Mouse (Mus musculus) lung, embryonic 14.5 days (tissue): ENCODE results near the gene Olfr432. TPM values are rescaled to one million over a fixed set of nuclear protein-coding genes. Genes with fewer than 3 reads are reported as not detected.
"Not testable (repeated sequence)": the region's sequence is repeated elsewhere in the genome, so short reads cannot be mapped to it uniquely, and the experiment has no call there.

Source experiments
- ATAC-seq: fragments of 200-750 bp; cut with Nextera tagmentation; 2 replicates; pipeline ENCODE4 v1.8.0; 2017; ENCODE audit warnings: mild to moderate bottlenecking, moderate TSS enrichment, moderate library complexity; ENCODE audit not compliant: insufficient read depth
- DNase-seq: peaks from one replicate; pipeline ENCODE4 v3.0.0-alpha.2; 2015
- H3K27ac ChIP-seq: fragments of 300-500 bp; sonication (generic); 2 replicates; pipeline ENCODE4 v1.5.1; 2014; ENCODE audit warnings: low read depth, mild to moderate bottlenecking, moderate library complexity
- H3K27me3 ChIP-seq: fragments of 300-500 bp; sonication (generic); 2 replicates; pipeline ENCODE4 v1.6.1; 2014; ENCODE audit warnings: low read length, control low read depth; ENCODE audit not compliant: insufficient read depth
- H3K36me3 ChIP-seq: fragments of 300-500 bp; sonication (generic); 2 replicates; pipeline ENCODE4 v1.6.1; 2014; ENCODE audit warnings: control low read depth; ENCODE audit not compliant: insufficient read depth
- H3K4me1 ChIP-seq: fragments of 300-500 bp; sonication (generic); 2 replicates; pipeline ENCODE4 v1.6.1; 2014; ENCODE audit warnings: antibody characterized with exemption, control low read depth; ENCODE audit not compliant: insufficient read depth
- H3K4me2 ChIP-seq: fragments of 300-500 bp; sonication (generic); 2 replicates; pipeline ENCODE4 v1.6.1; 2014; ENCODE audit warnings: mild to moderate bottlenecking
- H3K4me3 ChIP-seq: fragments of 300-500 bp; sonication (generic); 2 replicates; pipeline ENCODE4 v1.5.1; 2014; ENCODE audit warnings: low read depth, low read length
- H3K9ac ChIP-seq: fragments of 300-500 bp; sonication (generic); 2 replicates; pipeline ENCODE4 v1.6.1; 2014
- H3K9me3 ChIP-seq: fragments of 300-500 bp; sonication (generic); 2 replicates; pipeline ENCODE4 v1.6.1; 2016; ENCODE audit warnings: low read depth, low read length, control low read depth
- CTCF ChIP-seq: IDR thresholded peaks from 2 replicates; pipeline ENCODE4 v1.5.1; 2016; ENCODE audit warnings: antibody characterized with exemption, low read depth
- WGBS: fragments of 180-500 bp; shearing (Covaris S2); extraction: QIAGEN DNeasy Blood & Tissue Kit; methylation state at CpG from one replicate; pipeline ENCODE4 v1.1.7; 2014; 5-methylcytosine and 5-hydroxymethylcytosine counted together
- polyA plus RNA-seq: library from polyadenylated mRNA; unstranded; fragments of >200 nt; fragmentation: Nextera tagmentation; extraction: Ambion mirVana; gene quantifications from 2 replicates; pipeline ENCODE4 v1.2.1, GENCODE M21; 2014

Gene Olfr432
- polyA plus RNA-seq, 1 experiment from 2014 or later = not detected

DNA sequence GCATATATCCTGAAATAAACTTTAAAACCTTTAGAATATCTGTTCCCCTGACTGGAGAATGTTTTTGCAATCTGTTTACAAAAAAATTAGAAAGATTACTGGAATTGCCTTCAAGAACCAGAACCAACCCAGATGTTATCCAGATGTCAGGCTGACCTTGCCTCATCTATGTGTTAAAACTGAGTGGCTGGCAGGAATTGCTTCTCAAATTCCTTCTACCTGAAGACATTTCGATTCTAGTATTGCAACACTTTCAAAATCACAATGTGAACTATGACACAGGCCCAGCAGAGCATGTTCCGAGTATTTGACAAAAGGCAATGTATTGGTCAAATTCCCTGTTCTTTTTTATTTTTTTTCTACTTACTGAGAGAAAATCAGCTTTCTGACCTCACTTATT, 4.6 kb upstream of the Olfr432 start:
- H3K9ac ChIP-seq = no peak overlapping the region
- H3K9me3 ChIP-seq = no peaks in the 10 kb centered on the region
- ATAC-seq (no peak), DNase-seq (no peak)
- no peak for TF ChIP-seq CTCF
- H3K4me3 ChIP-seq = no peak overlapping the region
- H3K27me3 ChIP-seq = no peaks in the 10 kb centered on the region
- no peak overlapping the region for H3K27ac ChIP-seq
- H3K4me1 ChIP-seq = no peaks in the 10 kb centered on the region
- no peaks in the 10 kb centered on the region for H3K36me3 ChIP-seq
- no peak overlapping the region for H3K4me2 ChIP-seq
- WGBS = 63% methylated on average over 2 of the region's 2 CpGs

DNA sequence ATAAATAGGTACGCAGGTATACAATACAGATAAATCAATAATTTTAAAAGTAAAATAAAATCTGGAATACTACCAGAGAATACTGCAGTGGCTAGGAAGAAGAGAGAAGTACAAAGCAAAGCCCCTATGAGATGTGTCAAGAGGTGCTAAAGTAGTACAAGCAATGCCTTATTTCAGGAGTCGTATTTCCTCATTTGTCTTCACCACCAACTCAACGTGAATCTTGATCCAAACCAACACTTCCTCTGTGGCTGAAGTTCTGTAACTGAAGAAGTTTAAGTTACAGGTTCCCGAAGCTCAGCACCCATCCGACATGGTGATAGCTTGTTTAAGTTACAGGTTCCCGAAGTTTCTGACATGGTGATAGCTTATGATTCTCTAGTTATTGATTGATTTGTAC, 778 bp upstream of the Olfr432 start:
- H3K4me1 ChIP-seq, H3K4me2 ChIP-seq, H3K9me3 ChIP-seq, H3K36me3 ChIP-seq, ATAC-seq, H3K9ac ChIP-seq, DNase-seq, H3K27me3 ChIP-seq, H3K27ac ChIP-seq, H3K4me3 ChIP-seq: not testable (repeated sequence)
- 64% methylated on average over 5 of the region's 6 CpGs for WGBS

DNA sequence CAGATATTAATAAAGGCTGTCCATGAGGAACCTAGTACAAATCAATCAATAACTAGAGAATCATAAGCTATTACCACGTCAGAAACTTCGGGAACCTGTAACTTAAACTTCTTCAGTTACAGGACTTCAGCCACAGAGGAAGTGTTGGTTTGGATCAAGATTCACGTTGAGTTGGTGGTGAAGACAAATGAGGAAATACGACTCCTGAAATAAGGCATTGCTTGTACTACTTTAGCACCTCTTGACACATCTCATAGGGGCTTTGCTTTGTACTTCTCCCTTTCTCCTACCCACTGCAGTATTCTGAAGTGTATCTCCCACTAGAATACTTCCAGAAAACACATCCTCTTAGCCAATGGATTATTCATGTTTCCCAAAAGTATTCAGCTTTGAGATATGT, 352 bp downstream of the Olfr432 start:
- H3K4me1 ChIP-seq, DNase-seq, H3K4me2 ChIP-seq, H3K9ac ChIP-seq, H3K27me3 ChIP-seq, H3K9me3 ChIP-seq, ATAC-seq, H3K36me3 ChIP-seq, H3K27ac ChIP-seq, H3K4me3 ChIP-seq: not testable (repeated sequence)
- WGBS = 54% methylated on average over 4 of the region's 4 CpGs

DNA sequence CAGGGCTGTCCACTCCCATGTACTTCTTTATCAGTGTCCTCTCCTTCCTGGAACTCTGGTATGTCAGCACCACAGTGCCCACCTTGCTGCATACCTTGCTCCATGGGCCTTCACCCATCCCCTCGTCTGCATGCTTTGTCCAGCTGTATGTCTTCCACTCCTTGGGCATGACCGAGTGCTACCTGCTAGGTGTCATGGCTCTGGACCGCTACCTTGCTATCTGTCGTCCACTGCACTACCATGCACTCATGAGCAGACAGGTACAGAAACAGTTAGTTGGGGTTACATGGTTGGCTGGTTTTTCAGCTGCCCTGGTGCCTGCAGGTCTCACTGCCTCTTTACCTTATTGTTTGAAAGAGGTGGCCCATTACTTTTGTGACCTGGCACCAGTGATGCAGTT, 1.5 kb downstream of the Olfr432 start:
- no peak overlapping the region for H3K4me3 ChIP-seq
- TF ChIP-seq CTCF = no peak
- H3K27me3 ChIP-seq = no peaks in the 10 kb centered on the region
- no peaks in the 10 kb centered on the region for H3K4me1 ChIP-seq
- H3K27ac ChIP-seq = no peak overlapping the region
- DNase-seq = no peak
- H3K9me3 ChIP-seq = no peaks in the 10 kb centered on the region
- no peaks in the 10 kb centered on the region for H3K36me3 ChIP-seq
- ATAC-seq = no peak
- H3K9ac ChIP-seq = no peak overlapping the region
- 81% methylated on average over 4 of the region's 4 CpGs for WGBS
- H3K4me2 ChIP-seq = no peak overlapping the region

DNA sequence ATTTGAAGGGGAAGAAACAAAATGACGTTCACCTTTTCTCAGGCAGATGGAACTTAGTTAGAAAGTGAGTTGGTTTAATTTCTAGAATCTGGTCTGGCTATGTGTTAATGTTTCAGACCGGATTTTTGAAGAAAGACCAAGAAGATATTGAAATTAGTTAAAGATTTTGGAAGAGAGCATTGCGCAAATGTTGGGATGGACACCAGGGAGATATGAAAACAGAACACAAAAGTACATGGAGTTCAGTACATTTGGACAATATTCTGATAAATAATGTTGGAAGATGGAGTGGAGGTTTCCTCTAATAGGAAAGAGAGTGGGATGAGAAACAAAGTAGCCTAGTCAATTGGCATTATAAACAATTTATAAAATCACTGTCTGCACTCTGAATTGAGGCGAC, 2.5 kb downstream of the Olfr432 start:
- H3K4me2 ChIP-seq = no peak overlapping the region
- no peak for ATAC-seq
- no peak overlapping the region for H3K9ac ChIP-seq
- no peak overlapping the region for H3K27ac ChIP-seq
- H3K4me3 ChIP-seq = no peak overlapping the region
- WGBS = 79% methylated on average over 4 of the region's 4 CpGs
- no peaks in the 10 kb centered on the region for H3K4me1 ChIP-seq
- TF ChIP-seq CTCF = no peak
- no peak for DNase-seq
- H3K36me3 ChIP-seq = no peaks in the 10 kb centered on the region
- no peaks in the 10 kb centered on the region for H3K9me3 ChIP-seq
- H3K27me3 ChIP-seq = no peaks in the 10 kb centered on the region

DNA sequence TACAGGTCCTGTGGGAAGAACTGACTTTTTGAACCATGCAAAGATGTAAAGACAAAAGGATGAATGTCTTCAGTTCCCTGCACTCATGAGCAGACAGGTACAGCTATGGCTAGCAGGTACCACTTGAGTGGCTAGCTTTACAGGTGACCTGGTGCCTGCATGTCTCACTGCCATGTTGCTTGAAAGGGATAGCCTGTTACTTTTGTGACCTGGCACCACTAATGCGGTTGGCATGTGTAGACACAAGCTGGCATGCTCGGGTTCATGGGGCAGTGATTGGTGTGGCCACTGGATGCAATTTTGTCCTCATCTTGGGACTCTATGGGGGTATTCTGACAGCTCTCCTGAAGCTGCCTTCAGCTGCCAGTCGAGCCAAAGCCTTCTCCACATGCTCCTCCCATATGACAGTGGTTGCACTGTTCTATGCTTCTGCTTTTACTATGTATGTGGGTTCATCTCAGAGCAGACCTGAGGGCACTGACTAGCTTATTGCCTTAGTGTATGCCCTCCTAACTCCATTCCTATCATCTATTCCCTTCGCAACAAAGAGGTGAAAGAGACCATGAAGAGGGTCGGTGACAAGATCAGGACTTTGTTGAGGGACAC, 3.0 kb downstream of the Olfr432 start:
- Histone ChIP-seq H3K36me3 (no peaks in the 10 kb centered on the region), H3K27ac (no peak overlapping the region), H3K4me2 (no peak overlapping the region), H3K4me1 (no peaks in the 10 kb centered on the region), H3K4me3 (no peak overlapping the region), H3K9ac (no peak overlapping the region), H3K27me3 (no peaks in the 10 kb centered on the region), H3K9me3 (no peaks in the 10 kb centered on the region)
- 73% methylated on average over 5 of the region's 5 CpGs for WGBS
- DNase-seq = no peak
- no peak for TF ChIP-seq CTCF
- ATAC-seq = no peak

DNA sequence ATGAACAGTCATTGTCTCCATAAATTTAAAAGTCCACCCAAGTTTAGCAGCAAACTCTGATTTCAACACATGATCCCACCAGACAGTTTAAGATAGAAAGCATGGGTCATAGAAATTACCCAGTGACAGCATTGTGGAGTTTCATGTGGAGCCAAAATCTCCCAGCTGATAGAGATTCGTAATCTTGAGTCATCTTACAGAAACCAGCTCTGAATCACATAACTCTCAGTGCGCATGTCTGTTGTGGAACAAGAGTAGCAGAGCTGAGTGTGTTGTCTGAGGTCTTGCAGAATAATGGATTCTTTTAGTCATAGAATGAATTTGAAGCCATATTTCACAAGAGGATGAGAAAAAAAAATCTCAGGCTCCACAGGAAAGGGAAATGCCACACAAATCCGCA, 4.0 kb downstream of the Olfr432 start:
- no peak for TF ChIP-seq CTCF
- Histone ChIP-seq H3K27me3 (no peaks in the 10 kb centered on the region), H3K4me2 (no peak overlapping the region), H3K9me3 (no peaks in the 10 kb centered on the region), H3K27ac (no peak overlapping the region), H3K36me3 (no peaks in the 10 kb centered on the region), H3K4me3 (no peak overlapping the region), H3K4me1 (no peaks in the 10 kb centered on the region), H3K9ac (no peak overlapping the region)
- no peak for DNase-seq
- ATAC-seq = no peak
- WGBS = 75% methylated on average over 3 of the region's 3 CpGs

DNA sequence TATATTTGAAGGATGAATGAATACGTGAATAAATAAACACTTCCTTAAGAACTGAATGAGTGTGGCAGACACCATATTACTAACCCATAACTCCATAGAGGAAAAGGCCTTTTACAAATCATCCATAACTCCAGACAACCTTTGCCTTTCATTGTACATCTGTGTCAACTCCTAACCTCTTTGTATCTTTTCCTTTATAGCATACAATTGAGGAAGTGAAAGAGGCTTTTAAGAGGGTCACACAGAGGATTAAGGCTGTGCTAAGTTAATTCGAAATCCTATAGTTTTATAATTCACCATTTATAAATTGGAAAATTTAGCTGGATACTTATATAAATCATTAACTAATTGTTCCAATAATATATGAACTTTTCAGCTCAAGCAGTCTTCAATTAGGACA, 6.2 kb downstream of the Olfr432 start:
- no peak for TF ChIP-seq CTCF
- whole genome bisulfite sequencing = 73% methylated on average over 2 of the region's 2 CpGs
- Histone ChIP-seq H3K4me3 (no peak overlapping the region), H3K4me2 (no peak overlapping the region), H3K4me1 (no peaks in the 10 kb centered on the region), H3K9ac (no peak overlapping the region), H3K36me3 (no peaks in the 10 kb centered on the region), H3K27ac (no peak overlapping the region), H3K9me3 (no peaks in the 10 kb centered on the region), H3K27me3 (no peaks in the 10 kb centered on the region)
- DNase-seq (no peak), ATAC-seq (no peak)
